In the genomic region with DNA sequence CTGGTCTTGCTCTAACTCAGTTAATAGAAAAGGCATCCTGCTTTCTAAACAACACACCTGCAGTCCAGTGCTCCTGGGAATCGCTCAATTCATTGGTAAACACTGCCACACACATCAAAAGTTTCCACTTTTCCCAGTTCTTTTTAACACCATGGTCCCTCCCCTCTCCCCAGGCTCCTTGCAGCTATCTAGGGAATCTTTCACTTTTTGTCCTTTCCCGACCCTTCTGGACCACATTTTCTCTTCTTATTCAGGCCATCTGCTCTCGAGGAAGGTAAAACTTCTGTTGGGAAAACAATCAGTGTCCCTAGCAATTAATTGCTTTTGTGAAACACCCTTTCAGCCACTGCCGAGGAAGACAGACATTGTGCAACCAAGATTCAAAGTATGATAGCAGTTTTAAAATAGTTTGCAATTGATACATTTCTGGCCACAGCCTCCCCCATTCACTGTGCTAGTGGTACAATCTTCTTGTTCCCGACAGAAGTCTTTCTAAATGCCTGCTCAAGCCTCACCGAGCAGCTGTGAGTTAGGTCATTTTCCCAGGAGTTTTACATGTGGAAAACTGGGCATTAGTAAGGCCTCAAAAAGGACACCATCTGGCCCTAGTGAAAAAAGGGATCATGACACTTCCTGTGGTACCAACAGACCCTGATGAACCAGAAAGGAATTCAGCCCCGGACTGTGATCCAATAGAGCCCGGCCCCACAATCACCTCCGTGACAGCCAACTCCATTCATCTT, we compare ENCODE assay signal across 9 mouse cellular contexts.
A peak's percentile ranks its signal among the peaks of the same experiment; 100 is the strongest.
DNase-seq lines count a peak whose midpoint lies in the region; ATAC-seq lines count a peak whose summit lies in the region.
"Had no signal": no experiment of that assay in that cellular context is flagged by ENCODE, and none has a peak within 500 bp of the region (broad histone marks: within the 10 kb centered on the region; RNA-seq: fewer than 3 reads in every experiment).

No protein-coding gene starts in this region.

- H3K4me1 ChIP-seq in heart, embryonic 15.5 days (replicated peaks) = 0 out of 2 replicates have a peak, but pooled peaks cover 3% of the 10 kb centered on the region
- H3K4me1 ChIP-seq: embryonic facial prominence, embryonic 15.5 days had no signal

- no peak overlapping the region for H3K27ac ChIP-seq in heart, embryonic 15.5 days
- H3K27ac ChIP-seq: embryonic facial prominence, embryonic 15.5 days had no signal

- no peaks in the 10 kb centered on the region for H3K36me3 ChIP-seq in heart, embryonic 15.5 days
- H3K36me3 ChIP-seq: embryonic facial prominence, embryonic 15.5 days had no signal

- peak; percentile 89 for DNase-seq in Muller cell, postnatal 12 days (ENCODE audit: inconsistent ontology term)
- DNase-seq in brain, embryonic 18.5 days (ENCODE audit: low read depth, low spot score) = peak; percentile 30
- peak; percentile 83 for DNase-seq in mesoderm, embryonic 11.5 days (ENCODE audit: low read depth, low spot score)
- DNase-seq in adrenal gland, postnatal 14 days = no peak
- no peak for DNase-seq in lung, adult 18-20 months
- no peak for DNase-seq in thymus, postnatal 36 days
- DNase-seq in adrenal gland, adult 2 months = no peak

- no peak overlapping the region for H3K4me3 ChIP-seq in heart, embryonic 15.5 days
- H3K4me3 ChIP-seq: embryonic facial prominence, embryonic 15.5 days had no signal

- no peak overlapping the region for H3K9ac ChIP-seq in heart, embryonic 15.5 days
- H3K9ac ChIP-seq: embryonic facial prominence, embryonic 15.5 days had no signal

- 20% methylated on average over 9 of the region's 9 CpGs for WGBS in heart, embryonic 15.5 days

- peak overlapping the region; percentile 30 for H3K4me2 ChIP-seq in heart, embryonic 15.5 days
- H3K4me2 ChIP-seq: embryonic facial prominence, embryonic 15.5 days had no signal

- H3K27me3 ChIP-seq in heart, embryonic 15.5 days = no peaks in the 10 kb centered on the region
- H3K27me3 ChIP-seq: embryonic facial prominence, embryonic 15.5 days had no signal

- no peaks in the 10 kb centered on the region for H3K9me3 ChIP-seq in heart, embryonic 15.5 days (replicated peaks)
- H3K9me3 ChIP-seq: embryonic facial prominence, embryonic 15.5 days had no signal

- ATAC-seq in heart, embryonic 15.5 days (replicated peaks; ENCODE audit: insufficient number of reproducible peaks, insufficient read depth, low FRiP score, low read depth) = no peak

Comparison
In these comparisons a context has a peak if more than half of its experiments do, and no peak if none do; other contexts are left out.
1. DNase-seq: peak in Muller cell, postnatal 12 days (single experiment), brain, embryonic 18.5 days (single experiment) and mesoderm, embryonic 11.5 days (single experiment); none in adrenal gland, postnatal 14 days (single experiment), lung, adult 18-20 months (0 of 2), thymus, postnatal 36 days (0 of 2) and adrenal gland, adult 2 months (single experiment).